Mouse (Mus musculus) naive thymus-derived CD4-positive, alpha-beta T cell, adult 2 months (primary cell): ENCODE measurements around the gene Prpsap1.
"Not testable (repeated sequence)": the region's sequence is repeated elsewhere in the genome, so short reads cannot be mapped to it uniquely, and the experiment has no call there.

Experiments used
- DNase-seq: peaks from one replicate; pipeline ENCODE4 v3.0.0-alpha.2; 2011; ENCODE audit warnings: low read depth

The Prpsap1 gene

DNA sequence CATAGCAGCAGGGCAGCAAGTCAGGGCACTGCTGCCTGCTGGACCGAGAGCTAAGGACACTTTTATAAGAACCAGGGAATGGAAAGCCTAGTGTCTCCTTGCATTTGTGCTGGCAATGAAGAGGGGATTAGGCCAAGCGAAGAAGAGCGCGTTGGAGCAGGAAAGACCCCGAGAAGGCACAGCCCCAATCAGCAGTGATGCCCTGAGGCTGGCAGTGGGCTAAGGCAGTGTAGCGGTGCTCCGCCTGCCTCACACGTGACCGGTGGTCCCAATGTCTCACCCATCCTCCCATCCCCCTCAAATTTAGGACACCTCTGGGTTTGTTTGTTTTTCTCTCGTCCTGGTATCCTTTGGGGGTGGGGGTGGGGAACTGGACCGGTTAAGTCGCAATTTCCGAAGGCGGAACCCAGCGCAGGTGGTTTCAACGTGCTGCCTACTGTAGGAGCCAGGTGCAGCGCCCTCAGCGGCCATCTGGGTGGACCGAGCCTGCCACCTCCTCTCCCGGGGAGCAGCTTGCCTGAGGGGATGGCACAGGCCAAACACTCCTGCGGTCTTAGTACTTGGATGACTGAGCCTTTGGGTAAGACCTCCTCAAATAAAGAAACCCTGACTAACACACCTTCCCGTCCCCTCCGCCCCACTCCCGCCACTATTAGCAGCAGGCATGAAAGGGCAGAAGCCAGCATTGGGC is 21.5 kb upstream of the Prpsap1 start:
- no peak for DNase-seq

DNA sequence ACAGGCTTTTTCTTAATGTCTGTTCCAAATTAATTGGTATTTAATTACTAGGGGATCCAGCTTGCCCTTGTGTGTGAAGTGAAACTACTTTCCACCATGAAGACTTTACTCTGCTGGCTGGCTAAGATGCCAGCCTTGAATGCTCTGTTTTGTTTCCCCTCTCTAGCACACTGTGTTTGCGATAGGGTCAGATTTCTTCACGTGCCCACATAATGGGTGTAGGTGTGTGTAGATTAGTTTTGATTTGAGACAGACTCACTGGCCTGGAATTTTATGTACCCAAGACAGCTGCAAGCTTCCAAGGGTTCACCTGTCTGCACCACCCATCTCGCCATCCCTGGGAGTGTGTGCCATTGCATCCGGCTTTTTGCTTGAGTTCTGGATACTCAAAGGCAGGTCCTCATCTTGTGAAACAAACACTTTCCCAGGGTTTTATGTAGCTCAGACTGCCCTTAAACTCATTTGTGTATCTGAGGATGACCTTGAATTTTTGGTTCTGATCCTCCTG is 19.6 kb upstream of the Prpsap1 start:
- DNase-seq = no peak

DNA sequence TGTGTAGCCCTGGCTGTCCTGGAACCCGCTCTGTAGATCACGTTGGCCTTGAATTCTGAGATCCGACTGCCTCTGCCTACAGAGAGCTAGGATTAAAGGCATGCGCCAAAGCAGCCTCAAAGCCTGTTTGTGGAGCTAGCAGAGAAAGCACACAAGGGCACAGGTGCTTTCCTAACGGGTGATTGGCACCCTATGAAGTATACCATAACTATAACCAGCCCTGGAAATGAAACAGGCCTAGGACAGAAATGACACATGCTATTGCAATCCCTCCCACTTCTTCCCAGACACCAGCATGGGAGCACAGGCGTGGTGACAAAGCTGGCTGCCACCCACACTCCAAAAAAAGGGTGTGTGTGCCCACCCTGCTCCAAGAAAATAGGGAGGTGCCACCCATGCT is 19.0 kb upstream of the Prpsap1 start:
- no peak for DNase-seq

DNA sequence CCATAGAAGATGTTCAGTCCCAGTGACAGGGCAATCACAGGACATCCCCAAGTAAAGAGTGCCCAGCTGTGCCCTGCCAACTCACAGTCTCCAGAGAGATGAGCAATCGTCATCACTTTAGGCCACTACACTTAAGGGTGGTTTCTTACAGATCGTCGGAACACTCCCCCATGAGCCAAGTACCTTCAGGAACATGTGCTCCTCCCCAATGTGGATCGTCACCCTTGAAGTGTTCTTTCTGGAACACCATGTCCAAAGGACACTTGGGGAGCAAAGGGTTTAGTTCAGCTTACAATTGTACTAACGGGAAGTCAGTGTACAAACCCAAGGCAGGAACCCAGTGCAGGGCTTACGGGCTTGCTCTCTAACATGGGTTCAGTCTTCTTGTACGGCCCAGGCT is 18.2 kb upstream of the Prpsap1 start:
- DNase-seq = no peak

DNA sequence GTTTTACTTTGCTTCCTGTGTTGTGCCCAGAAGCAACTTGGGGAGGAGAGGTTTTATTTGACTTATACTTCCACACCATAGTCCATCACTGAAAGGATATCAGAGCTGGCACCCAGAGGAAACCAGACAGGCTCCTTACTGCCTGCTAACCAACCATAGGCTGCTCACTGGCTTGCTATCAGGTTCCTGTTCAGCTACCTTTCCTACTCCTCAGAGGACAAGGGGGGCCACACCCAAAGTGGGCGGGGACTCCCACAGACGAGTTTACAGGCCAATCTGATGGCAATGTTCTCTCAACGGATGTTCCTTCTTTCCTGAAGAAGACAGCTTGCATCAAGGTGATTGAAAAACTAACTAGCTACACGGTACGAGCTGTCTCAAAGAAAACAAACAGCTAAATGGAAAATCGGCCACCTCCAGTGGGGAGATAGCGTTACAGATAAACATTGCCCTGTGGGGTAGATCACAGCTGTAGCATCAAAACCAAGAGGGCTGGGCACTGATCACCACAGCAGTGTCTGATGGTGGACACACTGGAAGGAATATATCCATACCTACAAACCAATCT is 17.4 kb upstream of the Prpsap1 start:
- no peak for DNase-seq

DNA sequence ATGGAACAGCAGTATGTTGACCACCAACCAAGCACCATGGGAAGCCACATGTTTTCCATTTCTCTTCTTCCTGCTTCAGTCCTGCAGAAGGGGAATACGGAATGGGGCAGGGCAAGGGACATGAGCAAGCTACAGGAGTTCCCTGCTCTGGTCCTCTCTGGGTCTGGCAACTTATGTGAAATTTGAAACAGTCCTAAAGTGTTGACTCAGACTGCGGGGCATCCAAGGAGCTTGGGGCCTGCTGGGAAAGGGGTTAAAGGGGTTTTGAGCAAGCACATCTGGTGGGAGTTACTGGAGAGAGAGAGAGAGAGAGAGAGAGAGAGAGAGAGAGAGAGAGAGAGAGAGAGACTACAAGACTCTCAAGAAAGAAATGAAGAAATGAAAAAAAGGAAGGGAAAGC is 14.7 kb upstream of the Prpsap1 start:
- DNase-seq = no peak

DNA sequence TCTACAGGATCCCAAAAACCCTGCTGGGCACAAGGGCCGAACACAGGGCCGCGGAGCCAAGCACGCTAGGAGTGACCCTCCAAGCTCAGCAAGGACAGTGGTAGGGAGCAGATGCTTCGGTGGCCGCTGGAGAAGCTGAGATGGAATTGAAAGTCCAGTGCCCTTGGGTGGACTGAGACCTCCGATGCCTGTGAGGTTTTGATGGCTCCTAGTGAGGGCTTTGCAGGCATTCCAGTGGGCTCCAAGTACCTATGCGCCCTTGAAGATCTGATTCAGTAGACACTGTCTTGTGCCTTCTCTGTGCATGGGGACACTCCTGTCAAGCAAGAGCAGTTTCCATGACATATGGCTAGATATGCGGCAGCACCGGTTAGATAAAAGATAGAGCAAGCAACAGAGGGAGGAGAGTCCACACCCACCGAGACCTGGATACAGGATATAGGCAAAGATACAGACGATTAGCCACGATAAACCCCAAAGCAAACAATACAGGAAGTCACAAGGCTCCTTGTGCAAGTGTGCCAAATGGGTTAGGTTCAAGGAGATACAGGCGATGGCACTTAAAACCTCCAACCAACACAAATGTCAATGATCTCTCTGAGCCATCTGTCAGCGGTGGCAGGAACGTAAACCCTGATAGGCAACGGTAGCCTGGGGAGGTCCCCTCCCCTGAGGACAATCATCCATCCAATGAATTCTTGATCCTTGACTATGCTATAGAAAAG is 12.3 kb upstream of the Prpsap1 start:
- DNase-seq = no peak

DNA sequence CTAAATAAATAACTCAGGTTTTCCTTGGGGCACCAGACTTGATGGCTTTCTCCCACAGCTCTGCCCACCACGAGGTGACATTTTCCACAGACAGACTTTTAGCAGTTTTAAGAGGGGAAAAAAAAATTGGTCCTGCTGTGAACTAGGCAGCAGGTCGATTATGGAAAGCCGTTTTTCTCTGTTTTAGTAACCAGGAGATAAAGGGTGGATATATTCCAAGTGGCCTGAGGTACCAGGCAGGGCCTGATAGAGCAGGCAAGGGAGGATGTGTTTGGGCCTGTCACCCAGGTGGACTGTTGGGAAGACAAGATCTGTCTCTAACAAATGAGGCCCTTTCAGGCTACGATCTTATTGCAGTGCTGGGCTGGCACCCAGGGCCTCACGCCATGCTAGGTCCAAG is 11.6 kb upstream of the Prpsap1 start:
- DNase-seq = no peak

DNA sequence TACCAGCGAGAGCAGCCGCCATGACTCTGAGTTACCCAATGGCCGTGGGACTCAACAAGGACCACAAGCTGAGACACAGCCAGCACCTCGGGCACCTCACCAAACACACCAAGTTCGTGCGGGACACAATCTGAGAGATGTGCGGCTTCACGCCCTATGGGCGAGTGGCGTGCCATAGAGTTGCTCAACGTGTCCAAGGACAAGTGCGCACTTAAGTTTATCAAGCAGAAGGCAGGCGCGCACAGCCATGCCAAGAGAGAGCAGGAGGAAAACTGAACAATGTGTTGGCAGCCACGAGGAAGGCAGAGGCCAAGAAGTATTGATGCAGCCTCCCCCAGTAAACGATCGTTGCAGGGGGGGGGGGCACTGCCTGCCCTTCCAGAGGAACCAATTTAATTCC is 10.5 kb upstream of the Prpsap1 start:
- no peak for DNase-seq

DNA sequence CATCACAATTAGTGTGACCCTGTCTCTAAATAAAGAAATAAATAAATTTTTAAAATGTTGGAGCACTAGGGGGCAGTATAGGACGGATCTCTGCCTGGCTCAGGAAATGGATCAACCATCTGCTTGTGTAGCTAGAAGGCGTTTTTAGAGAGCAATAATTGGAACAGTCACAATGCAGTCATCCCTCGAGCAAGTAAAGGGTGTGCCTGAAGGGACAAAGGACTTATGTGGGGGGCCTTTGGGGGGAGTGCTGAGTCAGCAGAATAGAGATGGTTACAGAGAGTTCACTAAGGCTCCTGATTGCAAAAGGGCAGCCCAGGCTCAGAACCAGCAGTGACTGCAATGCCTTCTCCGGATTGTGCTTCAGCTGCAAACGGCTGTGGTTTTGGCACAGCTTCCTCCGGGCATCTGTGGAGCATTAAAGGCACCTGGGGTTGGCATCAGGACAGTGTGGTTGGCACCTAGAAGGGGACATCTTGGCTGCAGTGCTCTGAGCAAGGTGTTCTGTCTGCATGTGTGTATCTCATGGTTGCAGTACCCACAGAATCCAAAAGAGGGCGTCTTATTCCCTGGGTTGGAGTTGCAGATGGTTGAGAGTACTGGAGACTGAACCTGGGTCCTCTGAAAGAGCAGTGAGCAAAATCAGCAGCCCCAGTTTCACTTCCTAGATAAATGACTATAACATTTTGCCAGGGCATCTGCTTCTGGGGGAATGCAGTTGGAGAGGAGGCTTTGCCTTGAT is 7.2 kb upstream of the Prpsap1 start:
- DNase-seq = peak; percentile 69

DNA sequence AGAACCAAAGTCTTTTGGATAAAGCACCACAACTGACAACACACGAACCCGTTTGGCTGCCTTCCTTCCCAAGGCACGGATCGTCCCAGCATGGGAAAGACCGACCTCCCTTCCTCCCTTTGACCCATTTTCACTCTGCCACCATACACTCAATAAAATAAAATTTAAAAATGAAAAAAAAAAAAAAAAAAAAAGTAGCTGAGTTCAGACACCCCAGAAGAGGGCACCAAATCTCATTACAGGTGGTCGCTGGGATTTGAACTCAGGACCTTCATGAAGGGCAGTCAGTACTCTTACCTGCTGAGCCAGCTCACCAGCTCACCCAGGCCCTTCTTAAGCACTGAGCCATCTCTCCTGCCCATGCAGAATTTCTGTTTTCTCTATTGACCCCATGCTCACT is 5.0 kb upstream of the Prpsap1 start:
- DNase-seq = no peak

DNA sequence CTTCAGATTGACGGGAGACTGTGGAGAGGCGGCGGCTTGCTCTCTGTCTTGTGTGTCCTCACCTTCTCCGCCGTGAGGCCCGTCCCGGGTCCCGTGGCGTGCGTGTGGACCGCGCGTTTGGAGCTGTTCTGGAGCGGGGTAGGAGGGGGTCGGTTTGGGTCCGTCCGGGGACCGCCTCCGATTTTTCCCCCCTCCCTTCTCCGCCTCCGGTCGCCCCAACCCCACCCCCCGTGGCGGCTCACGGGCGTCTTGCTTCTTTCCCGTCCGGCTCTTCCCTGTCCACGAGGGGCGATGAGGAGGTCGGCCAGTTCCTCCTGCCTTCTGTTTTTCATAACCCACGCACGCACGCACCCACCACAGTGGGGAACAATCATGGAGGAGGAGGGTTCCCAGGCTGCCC is 4.6 kb upstream of the Prpsap1 start:
- DNase-seq = no peak

DNA sequence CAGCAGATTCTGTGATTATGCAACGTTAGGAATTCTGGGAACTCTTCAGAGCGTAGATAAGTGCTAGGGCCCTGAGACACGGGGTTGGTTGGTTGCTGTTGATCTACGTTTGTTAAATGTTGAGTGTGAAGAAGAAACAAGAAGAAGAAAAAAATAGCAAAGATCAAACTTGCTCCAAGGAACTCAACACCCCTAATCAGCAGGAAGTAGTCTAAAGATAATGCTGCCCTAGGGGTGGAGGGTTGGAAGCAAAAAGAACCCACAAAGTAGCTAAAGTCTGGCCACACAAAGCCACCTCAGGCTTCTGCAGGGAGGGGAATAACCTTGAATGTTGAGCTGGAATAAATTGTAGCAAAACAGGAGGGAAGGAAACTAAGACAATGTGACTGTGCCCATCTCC is 3.3 kb upstream of the Prpsap1 start:
- DNase-seq = no peak

DNA sequence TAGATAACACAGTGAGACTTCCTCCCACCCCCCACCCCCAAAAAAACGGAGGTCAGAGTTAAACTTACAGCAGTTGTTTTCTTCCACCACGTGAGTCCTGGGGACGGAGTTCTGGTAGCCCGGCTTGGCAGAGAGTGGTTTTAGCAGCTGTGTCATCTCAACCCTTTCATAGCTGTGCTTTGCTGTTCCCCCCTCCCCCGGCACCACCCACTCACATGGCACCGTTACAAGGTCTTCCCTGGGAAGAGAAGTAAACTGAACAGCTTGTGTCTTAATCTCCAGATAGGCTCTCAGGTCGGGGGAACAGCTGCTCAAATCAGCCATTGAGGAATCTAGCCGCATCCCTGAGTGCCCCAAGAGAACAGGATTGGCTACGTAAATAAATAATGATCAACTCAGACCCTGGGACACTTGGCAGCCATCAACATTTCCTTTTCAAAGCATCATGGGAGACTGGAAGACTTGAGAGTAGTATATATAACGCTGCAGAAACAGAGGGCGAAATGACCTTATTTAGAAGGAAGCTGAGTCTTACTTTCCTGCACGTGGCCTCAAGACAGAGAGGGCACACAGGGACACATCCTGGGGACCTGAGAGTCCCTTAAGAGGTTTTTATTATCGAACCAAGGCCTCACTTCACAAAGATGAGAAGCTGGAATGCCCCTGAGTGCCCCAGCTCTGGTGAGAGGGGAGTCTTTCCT is 622 bp upstream of the Prpsap1 start:
- no peak for DNase-seq

DNA sequence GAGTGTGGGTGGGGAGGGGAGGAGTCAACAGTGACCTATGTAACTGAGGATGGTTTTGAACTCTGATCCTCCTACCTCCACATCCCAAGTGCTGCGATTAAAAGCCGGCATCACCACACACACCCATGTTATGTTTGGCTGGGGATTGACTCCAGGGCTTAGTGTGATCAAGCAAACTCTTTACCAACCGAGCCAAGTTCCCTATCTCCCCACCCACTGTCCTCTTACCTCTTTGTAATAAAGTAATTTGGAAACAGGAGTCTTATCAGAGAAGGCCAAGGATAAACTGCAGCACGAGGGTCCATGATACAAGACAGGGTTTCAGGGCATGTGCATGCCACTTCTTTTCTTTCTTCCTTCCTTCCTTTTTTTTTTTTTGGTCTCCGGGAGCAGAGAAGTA is 811 bp downstream of the Prpsap1 start:
- DNase-seq = no peak

DNA sequence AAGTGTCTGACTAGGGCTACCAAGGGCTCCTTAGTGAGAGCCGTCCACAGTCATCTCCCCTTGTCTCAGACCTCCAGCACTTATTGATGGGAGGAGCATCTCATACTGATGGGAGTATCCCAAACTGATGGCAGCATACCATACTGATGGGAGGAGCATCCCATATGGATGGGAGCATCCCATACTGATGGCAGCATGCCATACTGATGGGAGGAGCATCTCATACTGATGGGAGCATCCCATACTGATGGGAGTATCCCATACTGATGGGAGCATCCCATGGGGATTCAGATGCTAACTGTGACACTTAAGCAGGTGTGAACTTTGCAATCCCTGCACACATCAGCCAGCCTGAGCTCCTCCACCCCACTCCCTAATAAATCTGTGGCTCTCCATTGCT is 1.5 kb downstream of the Prpsap1 start:
- not testable (repeated sequence) for DNase-seq

DNA sequence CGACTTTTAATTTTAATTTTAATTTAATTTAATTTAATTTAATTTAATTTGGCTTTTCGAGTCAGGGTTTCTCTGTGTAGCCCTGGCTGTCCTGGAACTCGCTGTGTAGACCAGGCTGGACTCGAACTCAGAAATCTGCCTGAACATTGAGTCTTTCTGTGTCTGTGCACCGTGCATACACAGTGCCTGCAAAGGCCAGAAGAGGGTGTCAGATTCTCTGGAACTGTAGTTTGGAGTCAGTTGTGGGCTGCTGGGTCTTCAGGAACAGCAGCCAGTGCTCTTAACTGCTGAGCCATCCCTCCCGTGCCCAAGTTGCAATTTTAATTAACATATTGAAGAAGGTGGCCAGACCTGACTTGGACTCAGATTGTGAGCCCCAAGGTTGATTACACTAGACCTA is 2.7 kb downstream of the Prpsap1 start:
- no peak for DNase-seq

DNA sequence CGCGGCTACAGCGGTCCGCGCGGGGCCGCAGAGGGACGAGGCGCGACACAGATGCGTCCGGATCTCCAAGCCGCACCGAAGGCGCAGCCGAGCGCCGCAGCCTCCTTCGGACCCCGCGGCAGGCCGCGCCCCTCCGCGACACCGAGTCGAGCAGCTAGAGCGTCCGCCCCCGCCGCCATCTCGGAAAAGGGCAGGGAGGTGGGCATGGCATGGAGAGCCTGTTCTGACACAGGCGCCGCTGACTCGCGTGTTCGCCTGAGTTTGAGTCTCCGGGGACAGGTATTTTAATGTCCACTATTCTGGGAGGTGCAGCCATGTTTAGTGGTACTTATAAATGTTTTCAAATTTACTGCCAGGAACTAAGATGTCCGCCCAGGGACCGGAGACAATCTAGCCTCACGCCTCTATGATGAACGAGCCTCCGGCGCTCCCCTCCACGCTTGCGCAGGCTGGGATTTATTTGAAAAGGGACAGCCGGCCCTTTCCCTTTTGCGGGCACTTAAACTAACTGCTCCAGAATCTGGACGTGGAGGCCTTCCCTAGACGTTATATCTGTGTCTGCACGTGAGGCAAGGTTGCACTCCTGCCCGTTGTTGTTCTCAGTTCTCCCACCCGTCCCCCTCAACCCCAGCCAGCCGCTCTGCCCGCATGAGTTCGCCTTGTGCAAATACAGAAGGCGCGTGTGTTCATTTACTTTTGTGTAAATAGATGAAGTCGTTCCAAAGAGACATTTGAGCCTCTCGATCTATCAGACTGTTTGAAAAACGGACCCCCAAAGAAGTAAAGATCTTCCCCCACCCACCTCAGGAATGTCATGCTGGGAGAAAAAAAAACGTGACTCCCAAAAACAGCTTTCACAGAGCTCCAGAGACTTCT is 3.5 kb downstream of the Prpsap1 start:
- DNase-seq = peak; percentile 95

DNA sequence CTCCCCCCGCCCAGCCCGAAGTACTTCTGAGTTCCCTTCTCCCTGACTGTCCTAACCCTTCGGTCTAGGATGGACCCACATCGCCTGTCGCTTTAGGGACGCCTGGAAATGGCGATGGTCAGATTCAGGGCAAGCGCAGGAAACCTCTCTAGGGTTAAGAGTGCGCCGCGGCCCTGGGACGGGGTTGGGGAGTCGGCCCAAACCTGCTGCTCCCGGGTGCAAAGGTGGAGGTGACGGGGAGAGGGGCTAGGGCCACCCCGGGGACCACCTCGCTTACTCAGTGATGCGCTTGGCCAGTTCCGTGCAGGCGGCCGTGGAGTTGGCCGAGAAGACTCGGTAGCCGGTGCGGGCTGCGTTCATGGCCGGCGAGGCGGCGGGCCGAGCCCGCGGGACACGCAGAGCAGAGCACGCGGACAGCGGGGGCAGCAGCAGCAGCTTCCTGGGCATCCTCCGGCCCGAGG is 4.2 kb downstream of the Prpsap1 start:
- DNase-seq = no peak

DNA sequence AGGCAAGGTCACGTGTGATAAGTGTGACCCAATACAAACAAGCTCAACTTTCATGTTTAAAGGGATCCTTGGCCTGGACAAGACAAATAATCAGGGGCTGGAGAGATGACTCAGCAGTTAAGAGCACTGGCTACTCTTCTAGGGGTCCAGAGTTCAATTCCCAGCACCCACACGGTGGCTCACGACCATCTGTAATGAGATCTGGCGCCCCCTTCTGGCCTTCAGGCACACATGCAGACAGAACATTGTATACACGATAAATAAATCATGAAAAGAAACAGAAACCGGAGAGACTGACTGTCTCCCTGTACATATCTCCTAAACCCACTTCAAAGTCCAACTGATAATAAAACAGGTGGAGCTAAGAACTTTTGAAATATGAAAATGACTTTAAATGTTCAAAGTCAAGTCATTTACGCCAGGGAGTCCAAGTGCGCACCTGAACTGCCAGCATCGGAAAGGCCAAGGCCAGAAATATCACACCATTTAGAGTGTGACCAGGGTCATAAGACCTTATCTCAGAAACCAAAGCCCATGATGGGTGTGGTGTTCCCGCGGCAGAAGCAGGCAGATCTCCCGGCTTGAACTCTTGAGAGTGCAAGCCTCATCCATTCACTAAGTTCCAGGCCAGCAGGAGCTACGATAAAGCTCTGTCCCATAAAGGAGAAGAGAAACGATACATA is 5.2 kb downstream of the Prpsap1 start:
- DNase-seq = peak; percentile 70
